Mouse (Mus musculus) embryonic facial prominence, embryonic 10.5 days (tissue): ENCODE results near the gene Ggt7. TPM values are rescaled to one million over a fixed set of nuclear protein-coding genes. Genes with fewer than 3 reads are reported as not detected.
"Not testable (repeated sequence)": the region's sequence is repeated elsewhere in the genome, so short reads cannot be mapped to it uniquely, and the experiment has no call there.

Experiments used
- DNase-seq: peaks from one replicate; pipeline ENCODE4 v3.0.0-alpha.2; 2017; ENCODE audit warnings: low spot score
- H3K27ac ChIP-seq: fragments of 300-500 bp; sonication (generic); replicated peaks from 2 replicates; pipeline ENCODE4 v1.5.1; 2016; ENCODE audit warnings: mild to moderate bottlenecking
- H3K27me3 ChIP-seq: fragments of 300-500 bp; sonication (generic); replicated peaks from 2 replicates; pipeline ENCODE4 v1.6.1; 2016; ENCODE audit warnings: low read depth, mild to moderate bottlenecking; ENCODE audit not compliant: poor library complexity, severe bottlenecking
- H3K36me3 ChIP-seq: fragments of 300-500 bp; sonication (generic); replicated peaks from 2 replicates; pipeline ENCODE4 v1.6.1; 2016; ENCODE audit warnings: mild to moderate bottlenecking, moderate library complexity
- H3K4me1 ChIP-seq: fragments of 300-500 bp; sonication (generic); 2 replicates; pipeline ENCODE4 v1.6.1; 2016
- H3K4me3 ChIP-seq: fragments of 300-500 bp; sonication (generic); 2 replicates; pipeline ENCODE4 v1.5.1; 2016; ENCODE audit warnings: mild to moderate bottlenecking, moderate library complexity
- H3K9me3 ChIP-seq: fragments of 300-500 bp; sonication (generic); 2 replicates; pipeline ENCODE4 v1.6.1; 2016; ENCODE audit warnings: mild to moderate bottlenecking
- WGBS: fragments of 180-500 bp; shearing (Covaris S2); methylation state at CpG from one replicate; pipeline ENCODE4 v1.1.7; 2016; 5-methylcytosine and 5-hydroxymethylcytosine counted together
- polyA plus RNA-seq: library from polyadenylated mRNA; unstranded; fragments of >200 nt; fragmentation: Nextera tagmentation; extraction: Ambion mirVana; gene quantifications from 2 replicates; pipeline ENCODE4 v1.2.1, GENCODE M21; 2016

The Ggt7 gene
- polyA plus RNA-seq: 7.3 TPM in 2 replicates

- 5% methylated on average over 70 of the region's 70 CpGs for WGBS
- DNase-seq: peak; percentile 98
These were observed at the start of gene Ggt7, which contains the start of gene Acss2 for GRCm38 (mm10) chr2:155517455-155518423. TSS of gene Ggt7 (minus strand) at chr2:155518237. TSS of gene Acss2 (plus strand) at chr2:155517948.

DNA sequence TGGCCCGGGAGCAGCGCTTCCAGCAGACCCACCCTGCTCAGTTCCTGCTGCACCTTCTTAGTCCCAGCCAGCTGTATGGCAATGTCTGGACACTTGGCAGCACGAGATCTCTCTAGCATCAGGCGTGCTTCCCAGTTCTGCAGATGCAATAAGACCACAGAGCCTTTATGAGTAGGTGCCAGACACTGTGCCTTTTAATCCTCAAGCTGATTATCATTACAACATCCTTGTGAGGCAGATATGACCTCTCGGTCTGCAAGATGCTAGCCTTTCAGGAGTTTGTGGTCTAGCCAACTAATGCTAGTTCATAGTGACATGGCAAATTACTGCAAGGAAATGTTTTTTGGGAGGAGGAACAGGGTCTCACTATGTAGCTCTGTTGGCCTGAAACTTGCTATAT is 49.7 kb upstream of the Ggt7 start:
- no peak for DNase-seq
- Histone ChIP-seq H3K27me3 (no peaks in the 10 kb centered on the region; the same call in 1 of the 2 replicates), H3K4me1 (peaks cover 10% of the 10 kb centered on the region), H3K27ac (no peak overlapping the region), H3K9me3 (no peaks in the 10 kb centered on the region), H3K4me3 (no peak overlapping the region), H3K36me3 (peaks cover 7% of the 10 kb centered on the region; the same call in 1 of the 2 replicates)
- 88% methylated on average over 5 of the region's 5 CpGs for WGBS

More at GRCm38 (mm10) chr2:155517455-155518423, at the start of gene Ggt7, which contains the start of gene Acss2:
- no peaks in the 10 kb centered on the region for H3K9me3 ChIP-seq
- H3K27me3 ChIP-seq: peaks cover 32% of the 10 kb centered on the region
- H3K36me3 ChIP-seq: no peaks in the 10 kb centered on the region
- peak within 1 kb of the TSS; percentile 83 for H3K27ac ChIP-seq
- peaks cover 38% of the 10 kb centered on the region for H3K4me1 ChIP-seq
- peak within 1 kb of the TSS; percentile 81 for H3K4me3 ChIP-seq

DNA sequence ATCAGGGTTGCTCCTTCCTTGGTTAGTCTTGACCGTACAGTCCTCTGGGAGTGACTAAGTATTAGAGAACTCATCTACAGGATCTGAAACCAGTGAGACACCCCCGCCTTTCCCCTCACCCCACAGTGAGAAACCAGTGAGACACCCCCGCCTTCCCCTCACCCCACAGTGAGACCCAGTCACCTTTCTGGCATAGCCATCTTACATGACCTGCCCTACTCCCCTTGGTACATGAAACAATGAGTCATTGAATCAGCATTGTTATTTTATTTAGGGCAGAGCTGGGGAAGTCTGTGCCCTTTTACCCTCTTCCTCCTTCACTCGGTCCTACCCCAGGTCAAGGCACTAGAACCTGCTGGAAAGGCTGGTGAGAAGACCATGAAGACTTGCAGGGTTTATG is 44.9 kb upstream of the Ggt7 start:
- no peak for DNase-seq
- 70% methylated on average over 4 of the region's 4 CpGs for WGBS
- no peak overlapping the region for H3K27ac ChIP-seq
- H3K27me3 ChIP-seq: no peaks in the 10 kb centered on the region; the same call in 1 of the 2 replicates
- H3K36me3 ChIP-seq: peaks cover 7% of the 10 kb centered on the region; the same call in 1 of the 2 replicates
- no peaks in the 10 kb centered on the region for H3K4me1 ChIP-seq
- no peaks in the 10 kb centered on the region for H3K9me3 ChIP-seq
- H3K4me3 ChIP-seq: no peak overlapping the region

GRCm38 (mm10) chr2:155562209-155562608 is 44.2 kb upstream of the Ggt7 start:
- DNase-seq: no peak
- Histone ChIP-seq H3K9me3 (no peaks in the 10 kb centered on the region), H3K27ac (no peak overlapping the region), H3K27me3 (no peaks in the 10 kb centered on the region; the same call in 1 of the 2 replicates), H3K4me3 (no peak overlapping the region), H3K4me1 (no peaks in the 10 kb centered on the region), H3K36me3 (peaks cover 3% of the 10 kb centered on the region; the same call in 1 of the 2 replicates)
- WGBS: 51% methylated on average over 1 of the region's 1 CpGs

DNA sequence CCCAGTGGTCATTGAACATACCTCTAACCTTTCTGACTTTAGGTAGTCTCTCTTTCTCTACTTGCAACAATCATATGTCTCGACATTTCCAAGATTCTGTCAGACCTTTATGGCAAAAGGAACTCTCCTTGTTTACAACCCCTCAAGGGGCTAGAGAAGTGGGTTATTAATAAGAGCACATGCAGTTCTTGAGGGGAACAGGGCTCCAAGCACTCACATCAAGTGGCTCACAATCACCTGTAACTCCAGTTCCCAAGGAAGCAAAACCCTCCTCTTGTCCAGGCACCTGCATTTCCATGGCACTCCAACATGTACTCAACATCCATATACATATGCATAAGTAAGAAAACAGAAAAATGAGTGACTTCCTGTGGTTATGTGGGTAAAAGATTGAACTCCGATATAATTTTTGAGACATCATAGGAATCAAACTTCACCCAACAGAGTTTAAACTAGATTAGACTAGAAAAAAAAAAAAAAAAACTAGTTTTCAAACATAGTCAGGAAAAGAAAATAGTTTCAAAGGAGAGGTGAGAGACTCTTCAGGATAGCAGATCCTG is 36.5 kb upstream of the Ggt7 start:
- no peaks in the 10 kb centered on the region for H3K4me1 ChIP-seq
- no peaks in the 10 kb centered on the region for H3K9me3 ChIP-seq

GRCm38 (mm10) chr2:155552949-155553354 is 34.9 kb upstream of the Ggt7 start:
- DNase-seq: no peak
- no peaks in the 10 kb centered on the region for H3K4me1 ChIP-seq
- H3K27ac ChIP-seq: no peak overlapping the region
- no peaks in the 10 kb centered on the region for H3K9me3 ChIP-seq
- no peaks in the 10 kb centered on the region for H3K27me3 ChIP-seq
- no peak overlapping the region for H3K4me3 ChIP-seq
- H3K36me3 ChIP-seq: no peaks in the 10 kb centered on the region

More for the DNA sequence above, 36.5 kb upstream of the Ggt7 start:
- H3K36me3 ChIP-seq: no peaks in the 10 kb centered on the region
- WGBS: 82% methylated on average over 2 of the region's 2 CpGs
- H3K27ac ChIP-seq: no peak overlapping the region
- H3K27me3 ChIP-seq: no peaks in the 10 kb centered on the region
- H3K4me3 ChIP-seq: no peak overlapping the region
- no peak for DNase-seq

DNA sequence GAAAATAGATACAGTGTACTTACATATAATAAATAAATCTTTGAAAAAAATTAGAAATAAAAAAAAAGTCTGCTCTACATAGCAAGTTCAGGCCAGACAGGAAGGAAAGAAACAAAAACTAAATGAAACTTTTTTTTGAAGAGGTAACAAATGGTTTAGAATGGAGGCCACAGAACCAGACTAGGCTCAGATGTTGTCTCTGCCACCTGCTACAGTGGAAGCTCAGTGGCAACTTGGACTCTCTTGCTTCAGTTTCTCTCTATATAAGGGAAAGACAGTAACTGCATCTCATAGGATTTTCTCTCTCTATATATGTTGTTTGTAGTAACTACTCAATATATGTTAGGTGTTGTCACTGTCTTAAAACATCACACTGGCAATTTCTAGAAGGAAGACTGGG is 34.3 kb upstream of the Ggt7 start:
- no peaks in the 10 kb centered on the region for H3K36me3 ChIP-seq
- no peak overlapping the region for H3K27ac ChIP-seq
- H3K4me3 ChIP-seq: no peak overlapping the region
- H3K27me3 ChIP-seq: no peaks in the 10 kb centered on the region
- no peaks in the 10 kb centered on the region for H3K4me1 ChIP-seq
- no peak for DNase-seq
- H3K9me3 ChIP-seq: no peaks in the 10 kb centered on the region

DNA sequence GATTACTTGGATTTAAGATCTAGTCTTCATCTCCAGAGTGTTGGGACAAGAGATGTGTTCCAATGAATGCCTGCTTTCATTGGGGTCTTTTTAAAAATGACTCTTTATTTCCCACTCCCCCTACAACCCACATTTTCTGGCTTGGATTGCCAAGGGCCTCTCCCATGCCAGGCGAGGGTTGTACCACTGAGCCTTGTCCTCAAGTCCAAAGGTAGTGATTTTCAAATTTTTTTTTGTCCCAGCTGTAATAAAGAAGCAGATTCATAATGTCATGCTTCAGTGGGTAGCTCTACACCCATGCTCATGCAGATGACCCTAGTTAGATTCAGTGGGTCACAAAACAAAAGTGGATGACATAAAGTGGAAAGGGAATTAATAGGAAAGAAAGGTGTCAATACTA is 28.9 kb upstream of the Ggt7 start:
- H3K27me3 ChIP-seq: no peaks in the 10 kb centered on the region
- H3K4me1 ChIP-seq: no peaks in the 10 kb centered on the region
- 80% methylated on average over 1 of the region's 1 CpGs for WGBS
- H3K27ac ChIP-seq: no peak overlapping the region
- DNase-seq: no peak
- no peaks in the 10 kb centered on the region for H3K36me3 ChIP-seq
- no peaks in the 10 kb centered on the region for H3K9me3 ChIP-seq
- H3K4me3 ChIP-seq: no peak overlapping the region

DNA sequence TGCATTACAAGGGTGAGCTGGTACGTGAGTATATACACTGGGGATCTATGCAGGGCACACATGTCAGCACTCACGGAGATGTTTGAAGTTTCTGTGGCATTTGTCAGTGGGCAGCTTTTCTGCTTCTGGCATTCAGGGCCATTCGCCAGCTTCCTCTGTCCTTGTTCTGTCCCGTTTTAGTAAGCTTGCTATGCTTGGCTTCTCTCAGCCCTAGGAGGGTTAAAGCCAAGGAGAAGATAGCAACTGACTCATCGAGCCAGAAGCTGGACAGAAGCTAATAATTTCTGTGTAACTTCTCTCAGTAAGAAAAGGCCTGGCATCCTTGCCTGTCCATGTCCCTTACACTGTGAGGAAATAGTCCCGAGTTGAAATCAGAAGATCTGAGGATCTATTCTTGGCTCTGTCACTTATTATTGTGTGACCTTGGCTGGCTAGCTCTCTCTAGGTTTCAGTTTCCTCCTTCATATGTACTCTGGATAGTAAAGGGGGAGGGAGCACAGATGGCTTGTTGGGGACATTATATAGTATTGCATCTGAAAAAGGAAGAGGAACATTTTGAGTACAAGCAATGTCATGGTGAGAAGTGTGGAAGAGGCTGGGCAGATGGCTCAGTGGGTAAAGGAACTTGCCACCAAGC is 22.9 kb upstream of the Ggt7 start:
- no peak for DNase-seq
- Histone ChIP-seq H3K27ac (no peak overlapping the region), H3K4me1 (no peaks in the 10 kb centered on the region), H3K9me3 (no peaks in the 10 kb centered on the region), H3K4me3 (no peak overlapping the region), H3K27me3 (no peaks in the 10 kb centered on the region), H3K36me3 (no peaks in the 10 kb centered on the region)
- WGBS: 75% methylated on average over 6 of the region's 6 CpGs

GRCm38 (mm10) chr2:155539696-155540095 is 21.7 kb upstream of the Ggt7 start:
- H3K27ac ChIP-seq: no peak overlapping the region
- no peaks in the 10 kb centered on the region for H3K27me3 ChIP-seq
- no peaks in the 10 kb centered on the region for H3K36me3 ChIP-seq
- H3K4me1 ChIP-seq: no peaks in the 10 kb centered on the region
- H3K4me3 ChIP-seq: no peak overlapping the region
- no peak for DNase-seq
- no peaks in the 10 kb centered on the region for H3K9me3 ChIP-seq

DNA sequence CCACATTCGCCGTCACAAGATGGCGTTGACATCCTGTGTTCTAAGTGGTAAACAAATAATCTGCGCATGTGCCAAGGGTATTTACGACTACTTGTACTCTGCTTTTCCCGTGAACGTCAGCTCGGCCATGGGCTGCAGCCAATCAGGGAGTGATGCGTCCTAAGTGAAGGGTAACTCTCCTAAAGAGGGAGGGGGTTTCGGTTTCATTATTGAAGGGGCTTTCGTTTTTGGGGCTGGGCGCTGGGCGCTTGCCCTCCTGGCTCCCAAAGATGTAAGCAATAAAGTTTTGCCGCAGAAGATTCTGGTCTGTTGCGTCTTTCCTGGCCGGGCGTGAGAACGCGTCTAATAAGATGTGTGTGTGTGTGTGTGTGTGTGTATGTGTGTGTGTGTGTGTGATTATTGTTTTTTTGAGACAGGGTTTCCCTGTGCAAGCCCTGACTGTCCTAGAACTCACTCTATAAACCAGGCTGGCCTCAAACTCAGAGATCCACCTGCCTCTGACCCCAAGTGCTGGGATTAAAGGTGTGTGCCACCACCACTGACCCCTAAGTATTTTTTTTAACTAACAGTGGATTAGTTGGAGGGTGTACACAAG is 20.5 kb upstream of the Ggt7 start:
- not testable (repeated sequence) for H3K27me3 ChIP-seq, H3K4me3 ChIP-seq, DNase-seq, H3K27ac ChIP-seq, H3K9me3 ChIP-seq, H3K4me1 ChIP-seq, H3K36me3 ChIP-seq
- WGBS: 80% methylated on average over 18 of the region's 19 CpGs

DNA sequence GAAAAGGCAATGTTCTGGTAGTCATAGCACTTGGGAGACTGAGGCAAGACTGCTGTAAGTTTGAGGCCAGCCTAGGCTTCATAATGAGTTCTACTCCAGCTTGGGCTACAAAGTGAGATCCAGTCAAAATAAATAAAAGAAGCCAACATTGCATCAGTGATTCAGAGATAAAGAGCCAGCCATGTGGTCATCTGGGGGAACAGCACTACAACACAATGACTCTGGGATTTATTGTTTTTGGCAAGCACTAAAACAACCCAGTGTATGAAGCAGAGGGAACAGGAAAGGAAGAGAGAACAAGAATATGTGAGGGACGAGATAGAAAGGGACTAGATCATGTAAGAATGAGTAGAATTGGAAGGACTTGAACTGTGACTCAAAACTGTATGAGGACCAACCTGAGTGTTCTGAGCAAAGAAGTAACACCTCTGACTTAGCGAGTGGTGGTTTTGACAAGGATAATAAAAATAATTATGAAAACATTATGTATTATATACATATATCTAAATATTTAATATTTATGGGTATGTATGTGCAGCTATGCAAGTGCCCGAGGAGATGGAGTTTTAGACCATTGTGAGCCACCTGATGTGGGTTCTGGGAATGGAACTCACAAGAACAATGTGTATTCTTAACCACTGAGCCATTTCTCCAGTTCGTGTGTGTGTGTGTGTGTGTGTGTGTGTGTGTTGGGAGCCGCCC is 19.9 kb upstream of the Ggt7 start:
- 77% methylated on average over 5 of the region's 5 CpGs for WGBS
- H3K27me3 ChIP-seq: no peaks in the 10 kb centered on the region
- no peaks in the 10 kb centered on the region for H3K36me3 ChIP-seq
- no peaks in the 10 kb centered on the region for H3K9me3 ChIP-seq
- H3K27ac ChIP-seq: no peak overlapping the region
- no peaks in the 10 kb centered on the region for H3K4me1 ChIP-seq
- H3K4me3 ChIP-seq: no peak overlapping the region
- DNase-seq: no peak
